Mouse (Mus musculus) embryonic facial prominence, embryonic 10.5 days (tissue): ENCODE data around the gene Rchy1. TPM values are rescaled to one million over a fixed set of nuclear protein-coding genes. Genes with fewer than 3 reads are reported as not detected.

Experiments
- DNase-seq: peaks from one replicate; pipeline ENCODE4 v3.0.0-alpha.2; 2017; ENCODE audit warnings: low spot score
- H3K27ac ChIP-seq: fragments of 300-500 bp; sonication (generic); replicated peaks from 2 replicates; pipeline ENCODE4 v1.5.1; 2016; ENCODE audit warnings: mild to moderate bottlenecking
- H3K27me3 ChIP-seq: fragments of 300-500 bp; sonication (generic); replicated peaks from 2 replicates; pipeline ENCODE4 v1.6.1; 2016; ENCODE audit warnings: low read depth, mild to moderate bottlenecking; ENCODE audit not compliant: poor library complexity, severe bottlenecking
- H3K36me3 ChIP-seq: fragments of 300-500 bp; sonication (generic); replicated peaks from 2 replicates; pipeline ENCODE4 v1.6.1; 2016; ENCODE audit warnings: mild to moderate bottlenecking, moderate library complexity
- H3K4me1 ChIP-seq: fragments of 300-500 bp; sonication (generic); 2 replicates; pipeline ENCODE4 v1.6.1; 2016
- H3K4me3 ChIP-seq: fragments of 300-500 bp; sonication (generic); 2 replicates; pipeline ENCODE4 v1.5.1; 2016; ENCODE audit warnings: mild to moderate bottlenecking, moderate library complexity
- H3K9me3 ChIP-seq: fragments of 300-500 bp; sonication (generic); 2 replicates; pipeline ENCODE4 v1.6.1; 2016; ENCODE audit warnings: mild to moderate bottlenecking
- WGBS: fragments of 180-500 bp; shearing (Covaris S2); methylation state at CpG from one replicate; pipeline ENCODE4 v1.1.7; 2016; 5-methylcytosine and 5-hydroxymethylcytosine counted together
- polyA plus RNA-seq: library from polyadenylated mRNA; unstranded; fragments of >200 nt; fragmentation: Nextera tagmentation; extraction: Ambion mirVana; gene quantifications from 2 replicates; pipeline ENCODE4 v1.2.1, GENCODE M21; 2016

Rchy1 gene
- polyA plus RNA-seq, result 55.8 and 55.9 TPM in 2 replicates

- Histone ChIP-seq H3K36me3 (peaks cover 6% of the 10 kb centered on the region), H3K9me3 (no peaks in the 10 kb centered on the region), H3K4me3 (peak within 1 kb of the TSS; percentile 78), H3K27me3 (no peaks in the 10 kb centered on the region), H3K4me1 (peaks cover 25% of the 10 kb centered on the region), H3K27ac (peak within 1 kb of the TSS; percentile 93)
- under 1% methylated on average over 65 of the region's 65 CpGs for WGBS
- DNase-seq, result peak; percentile 96
Observed at GRCm38 (mm10) chr5:91962639-91963440, at the start of gene Rchy1. TSS of gene Rchy1 (minus strand) at chr5:91963068.

- H3K4me1 ChIP-seq, result no peaks in the 10 kb centered on the region
- DNase-seq, result no peak
- WGBS, result 82% methylated on average over 7 of the region's 7 CpGs
- no peaks in the 10 kb centered on the region for H3K9me3 ChIP-seq
- H3K36me3 ChIP-seq, result no peaks in the 10 kb centered on the region
- no peak overlapping the region for H3K27ac ChIP-seq
- H3K4me3 ChIP-seq, result no peak overlapping the region
- H3K27me3 ChIP-seq, result no peaks in the 10 kb centered on the region
Observed at GRCm38 (mm10) chr5:92011756-92012155, 48.9 kb upstream of the Rchy1 start.

- Histone ChIP-seq H3K27me3 (no peaks in the 10 kb centered on the region), H3K36me3 (no peaks in the 10 kb centered on the region), H3K4me3 (no peak overlapping the region), H3K9me3 (no peaks in the 10 kb centered on the region), H3K4me1 (no peaks in the 10 kb centered on the region), H3K27ac (no peak overlapping the region)
- WGBS, result 48% methylated on average over 2 of the region's 2 CpGs
- DNase-seq, result no peak
Observed at GRCm38 (mm10) chr5:92009827-92010226, 47.0 kb upstream of the Rchy1 start.

GRCm38 (mm10) chr5:92003011-92003410 lies 40.1 kb upstream of the Rchy1 start:
- Histone ChIP-seq H3K4me1 (no peaks in the 10 kb centered on the region), H3K36me3 (no peaks in the 10 kb centered on the region), H3K27me3 (no peaks in the 10 kb centered on the region), H3K4me3 (no peak overlapping the region), H3K9me3 (peaks cover 9% of the 10 kb centered on the region; the same call in 1 of the 2 replicates), H3K27ac (no peak overlapping the region)
- WGBS, result 70% methylated on average over 2 of the region's 2 CpGs
- DNase-seq, result peak; percentile 14

GRCm38 (mm10) chr5:92000770-92001169 lies 37.9 kb upstream of the Rchy1 start:
- no peak for DNase-seq

GRCm38 (mm10) chr5:91994546-91994945 lies 31.7 kb upstream of the Rchy1 start:
- 70% methylated on average over 13 of the region's 13 CpGs for WGBS
- H3K27ac ChIP-seq, result no peak overlapping the region
- H3K36me3 ChIP-seq, result no peaks in the 10 kb centered on the region
- H3K4me3 ChIP-seq, result no peak overlapping the region
- no peaks in the 10 kb centered on the region for H3K4me1 ChIP-seq
- DNase-seq, result no peak
- peaks cover 9% of the 10 kb centered on the region; the same call in 1 of the 2 replicates for H3K9me3 ChIP-seq
- H3K27me3 ChIP-seq, result no peaks in the 10 kb centered on the region

More at GRCm38 (mm10) chr5:92000770-92001169, 37.9 kb upstream of the Rchy1 start:
- no peak overlapping the region for H3K27ac ChIP-seq
- H3K9me3 ChIP-seq, result peaks cover 9% of the 10 kb centered on the region; the same call in 1 of the 2 replicates
- 67% methylated on average over 2 of the region's 2 CpGs for WGBS
- no peaks in the 10 kb centered on the region for H3K36me3 ChIP-seq
- H3K27me3 ChIP-seq, result no peaks in the 10 kb centered on the region
- H3K4me1 ChIP-seq, result no peaks in the 10 kb centered on the region
- H3K4me3 ChIP-seq, result no peak overlapping the region

- Histone ChIP-seq H3K27me3 (no peaks in the 10 kb centered on the region), H3K27ac (no peak overlapping the region), H3K9me3 (no peaks in the 10 kb centered on the region), H3K4me1 (no peaks in the 10 kb centered on the region), H3K4me3 (no peak overlapping the region), H3K36me3 (no peaks in the 10 kb centered on the region)
- no peak for DNase-seq
- WGBS, result 92% methylated on average over 2 of the region's 2 CpGs
Observed at GRCm38 (mm10) chr5:91993061-91993460, 30.2 kb upstream of the Rchy1 start.

- DNase-seq, result no peak
- no peak overlapping the region for H3K27ac ChIP-seq
- H3K4me1 ChIP-seq, result no peaks in the 10 kb centered on the region
- H3K4me3 ChIP-seq, result no peak overlapping the region
- 82% methylated on average over 6 of the region's 6 CpGs for WGBS
- no peaks in the 10 kb centered on the region for H3K27me3 ChIP-seq
- H3K9me3 ChIP-seq, result no peaks in the 10 kb centered on the region
- H3K36me3 ChIP-seq, result no peaks in the 10 kb centered on the region
Observed at GRCm38 (mm10) chr5:91991191-91991937, 28.5 kb upstream of the Rchy1 start.

- 89% methylated on average over 9 of the region's 9 CpGs for WGBS
- Histone ChIP-seq H3K27me3 (no peaks in the 10 kb centered on the region), H3K36me3 (no peaks in the 10 kb centered on the region), H3K4me1 (no peaks in the 10 kb centered on the region), H3K27ac (no peak overlapping the region), H3K4me3 (no peak overlapping the region), H3K9me3 (no peaks in the 10 kb centered on the region)
- no peak for DNase-seq
Observed at GRCm38 (mm10) chr5:91989261-91989660, 26.4 kb upstream of the Rchy1 start.

GRCm38 (mm10) chr5:91987799-91988198 lies 24.9 kb upstream of the Rchy1 start:
- no peaks in the 10 kb centered on the region for H3K36me3 ChIP-seq
- no peaks in the 10 kb centered on the region for H3K9me3 ChIP-seq
- WGBS, result 93% methylated on average over 2 of the region's 2 CpGs
- H3K4me1 ChIP-seq, result no peaks in the 10 kb centered on the region
- no peaks in the 10 kb centered on the region for H3K27me3 ChIP-seq
- DNase-seq, result no peak
- H3K27ac ChIP-seq, result no peak overlapping the region
- no peak overlapping the region for H3K4me3 ChIP-seq

- H3K9me3 ChIP-seq, result no peaks in the 10 kb centered on the region
- H3K4me1 ChIP-seq, result no peaks in the 10 kb centered on the region
- DNase-seq, result no peak
- H3K36me3 ChIP-seq, result no peaks in the 10 kb centered on the region
- H3K27me3 ChIP-seq, result no peaks in the 10 kb centered on the region
- no peak within 1 kb of the TSS for H3K4me3 ChIP-seq
- WGBS, result 57% methylated on average over 4 of the region's 4 CpGs
- H3K27ac ChIP-seq, result no peak within 1 kb of the TSS
Observed at GRCm38 (mm10) chr5:91987236-91987635, 24.4 kb upstream of the Rchy1 start, which contains the start of gene Odaph. TSS of gene Odaph (plus strand) at chr5:91987475.

GRCm38 (mm10) chr5:91985721-91986120 lies 22.9 kb upstream of the Rchy1 start:
- Histone ChIP-seq H3K36me3 (no peaks in the 10 kb centered on the region), H3K27ac (no peak overlapping the region), H3K4me1 (no peaks in the 10 kb centered on the region), H3K27me3 (no peaks in the 10 kb centered on the region), H3K4me3 (no peak overlapping the region), H3K9me3 (no peaks in the 10 kb centered on the region)
- DNase-seq, result no peak
- WGBS, result 55% methylated on average over 2 of the region's 2 CpGs

GRCm38 (mm10) chr5:91983490-91983889 lies 20.6 kb upstream of the Rchy1 start:
- Histone ChIP-seq H3K9me3 (no peaks in the 10 kb centered on the region), H3K4me3 (no peak overlapping the region), H3K4me1 (no peaks in the 10 kb centered on the region), H3K36me3 (no peaks in the 10 kb centered on the region), H3K27me3 (no peaks in the 10 kb centered on the region), H3K27ac (no peak overlapping the region)
- WGBS, result 71% methylated on average over 2 of the region's 2 CpGs
- no peak for DNase-seq
